Mouse (Mus musculus) left cerebral cortex, adult 8-10 months (tissue): ENCODE results near the gene Fgfr2. TPM values are rescaled to one million over a fixed set of nuclear protein-coding genes. Genes with fewer than 3 reads are reported as not detected.

ENCODE experiments used
- DNase-seq, 2 experiments: peaks; one replicate each; pipeline ENCODE4 v3.0.0; 2022; ENCODE audit warnings: low spot score in 2 of 2
- total RNA-seq, 4 experiments: library from RNA; stranded (reverse); gene quantifications; 2 replicates each; pipeline ENCODE4 v1.2.4; 2022

The Fgfr2 gene
- total RNA-seq, 4 experiments from 2014 or later: 50.6 to 73.1 (median 64.8) TPM

DNA sequence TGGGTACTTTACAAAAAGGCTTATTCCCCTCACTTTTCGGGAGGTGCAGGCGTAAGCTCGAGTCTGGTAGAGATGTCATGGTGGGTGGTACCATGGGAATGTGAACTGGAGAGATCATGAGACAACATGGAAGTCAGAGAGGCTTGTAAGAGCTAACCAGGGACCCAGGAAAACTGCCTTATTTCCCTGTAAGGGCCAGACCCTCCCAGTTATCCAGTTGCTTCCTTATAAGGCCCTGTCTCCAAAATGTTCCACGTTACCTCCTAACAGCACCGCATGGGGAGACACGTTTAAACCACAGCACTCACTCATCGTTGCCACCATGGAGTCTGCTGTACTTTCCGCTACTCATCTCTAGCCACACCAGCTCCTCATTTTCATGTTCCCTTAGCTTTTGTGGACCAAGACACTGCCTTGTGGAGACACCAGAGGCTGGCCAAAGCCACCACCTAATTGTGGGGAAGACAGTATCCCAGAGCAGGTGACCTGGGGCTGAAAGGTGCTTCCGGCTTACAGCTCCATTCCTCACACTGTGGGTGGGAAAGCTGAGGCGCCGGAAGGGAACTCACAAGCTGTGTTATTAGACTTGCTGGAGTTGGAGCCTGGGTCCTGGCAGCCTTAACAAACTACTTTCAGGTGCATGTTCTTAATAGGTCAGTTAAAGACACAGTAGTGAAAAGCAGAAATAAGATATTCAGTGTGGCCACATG lies 2178.2 kb downstream of the Fgfr2 start:
- DNase-seq: no peak

DNA sequence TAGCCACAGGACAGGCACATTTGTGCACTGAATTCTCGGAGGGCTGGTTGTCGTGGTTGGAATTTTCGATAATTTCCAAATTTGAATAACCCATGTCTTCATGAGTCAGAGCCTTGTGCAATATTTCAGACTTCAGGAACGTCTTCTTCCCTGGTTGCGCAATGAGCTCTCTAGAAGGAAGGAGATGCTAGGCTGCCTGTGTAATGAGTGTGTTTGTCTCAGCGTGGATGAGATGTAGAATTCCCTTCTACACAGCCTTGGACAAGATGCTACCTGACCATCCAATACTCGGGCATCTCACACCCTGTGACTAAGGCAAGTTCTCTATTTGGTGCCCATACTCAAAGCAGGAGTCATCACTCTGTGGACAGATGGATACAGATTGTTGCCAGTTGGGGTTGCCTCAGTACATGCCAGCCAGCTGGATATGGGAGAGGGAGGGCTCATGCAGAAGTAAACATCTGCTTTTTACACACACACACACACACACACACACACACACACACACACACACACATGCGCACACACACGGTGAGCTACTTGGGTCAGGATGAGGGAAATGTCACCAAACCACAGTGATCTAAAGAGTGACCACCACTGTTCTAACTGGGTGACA lies 2179.8 kb downstream of the Fgfr2 start:
- DNase-seq: no peak

DNA sequence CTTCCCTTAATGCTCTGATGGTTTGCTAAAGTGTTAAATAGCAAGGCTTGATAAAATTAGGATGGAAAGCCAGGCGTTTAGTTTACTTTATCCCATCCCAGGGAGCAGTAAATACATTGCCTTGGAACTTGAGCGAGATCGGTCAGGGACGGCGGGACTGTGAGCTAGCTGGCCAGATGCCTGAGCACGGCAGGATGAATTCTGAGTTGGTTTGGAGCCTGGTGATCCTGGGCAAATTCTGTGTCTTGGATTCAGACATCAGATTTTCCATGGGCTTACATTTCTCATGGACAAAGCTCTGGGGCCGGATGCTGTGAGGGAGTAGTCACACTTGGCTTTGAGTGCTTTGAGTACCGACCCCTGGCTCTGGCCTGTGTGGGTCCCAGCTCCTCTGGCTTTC lies 2182.4 kb downstream of the Fgfr2 start:
- DNase-seq: no peak

DNA sequence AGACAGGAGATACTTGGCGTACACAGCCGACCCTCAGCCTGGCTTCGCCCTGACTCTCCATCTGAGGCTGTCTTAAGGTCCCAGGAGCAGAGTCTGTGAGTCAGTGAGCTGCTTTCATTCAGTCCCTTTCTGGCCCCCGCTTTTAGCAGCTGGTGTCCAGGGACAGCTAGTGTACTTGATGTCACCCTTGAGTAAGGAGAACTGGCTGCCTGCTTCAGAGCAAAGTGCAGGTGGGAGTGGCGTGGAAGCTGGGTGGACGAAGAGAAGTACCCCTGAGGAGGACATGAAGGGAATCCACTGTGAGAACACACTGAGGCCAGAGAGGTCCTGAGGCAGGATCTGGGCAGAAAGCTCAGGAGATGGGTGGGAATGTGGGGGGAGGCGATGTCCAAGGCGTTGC lies 2184.3 kb downstream of the Fgfr2 start:
- DNase-seq: no peak

DNA sequence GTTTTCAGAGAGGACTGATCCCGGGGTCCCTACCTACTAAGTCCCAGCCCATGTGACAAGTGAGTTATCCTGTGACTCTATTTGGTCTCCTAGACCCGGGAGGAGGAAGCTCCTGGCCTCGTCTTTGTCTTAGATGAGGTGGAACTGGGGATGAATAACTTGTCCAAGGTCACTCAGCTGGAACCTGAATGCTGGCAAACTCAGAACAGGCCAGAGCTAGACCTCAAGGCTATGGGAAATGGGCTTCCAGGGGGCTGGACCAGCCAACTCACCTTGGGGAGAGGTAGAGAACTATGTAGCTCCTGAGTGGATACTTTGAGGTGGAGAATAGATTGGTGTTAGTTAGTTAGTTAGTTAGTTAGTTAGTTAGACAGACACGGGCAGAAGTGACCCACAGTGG lies 2185.1 kb downstream of the Fgfr2 start:
- DNase-seq: no peak

DNA sequence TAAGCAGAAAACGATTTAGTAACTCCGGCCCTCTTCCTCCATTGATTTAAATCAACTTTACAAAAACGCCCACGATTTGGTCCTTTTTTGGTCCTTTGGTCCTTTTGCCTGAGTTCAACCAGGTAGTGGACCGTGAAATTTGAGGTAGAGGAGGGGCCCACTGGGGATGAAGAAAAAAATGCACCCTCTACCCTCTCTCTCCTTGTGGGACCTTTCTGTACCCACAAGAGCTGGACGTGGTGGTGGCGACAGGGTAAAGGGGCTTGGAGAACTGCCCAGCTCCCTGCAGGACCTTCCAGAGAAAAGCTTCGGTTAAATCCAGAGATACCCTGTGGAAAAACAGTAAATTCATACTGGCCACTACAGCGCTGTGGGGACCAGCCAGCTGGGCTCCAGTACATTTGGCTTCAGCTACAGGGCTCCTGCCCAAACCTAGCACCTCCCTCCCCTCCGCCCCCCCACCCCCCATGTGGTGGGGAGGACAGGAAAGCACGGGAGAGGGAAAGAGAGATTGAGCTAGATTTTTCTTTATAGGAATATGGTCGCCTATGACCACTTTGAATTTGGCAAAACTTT lies 2185.8 kb downstream of the Fgfr2 start:
- DNase-seq: no peak

DNA sequence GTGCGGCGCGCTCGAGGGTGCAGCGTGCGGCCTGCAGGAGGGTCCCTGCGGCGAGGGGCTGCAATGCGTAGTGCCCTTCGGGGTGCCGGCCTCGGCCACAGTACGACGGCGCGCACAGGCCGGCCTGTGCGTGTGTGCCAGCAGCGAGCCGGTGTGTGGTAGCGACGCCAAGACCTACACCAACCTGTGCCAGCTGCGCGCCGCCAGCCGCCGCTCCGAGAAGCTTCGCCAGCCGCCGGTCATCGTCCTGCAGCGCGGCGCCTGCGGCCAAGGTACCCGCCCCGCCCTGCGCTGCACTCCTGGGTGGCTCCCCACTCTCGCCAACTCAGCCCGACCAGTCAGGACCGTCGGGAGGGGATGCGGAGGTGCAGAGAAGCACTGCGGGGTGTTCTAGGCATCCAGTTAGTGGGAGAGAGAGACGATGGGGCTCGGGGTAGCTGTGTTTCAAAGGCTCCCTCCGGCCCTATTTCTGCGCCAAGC lies 2186.6 kb downstream of the Fgfr2 start:
- DNase-seq: no peak

DNA sequence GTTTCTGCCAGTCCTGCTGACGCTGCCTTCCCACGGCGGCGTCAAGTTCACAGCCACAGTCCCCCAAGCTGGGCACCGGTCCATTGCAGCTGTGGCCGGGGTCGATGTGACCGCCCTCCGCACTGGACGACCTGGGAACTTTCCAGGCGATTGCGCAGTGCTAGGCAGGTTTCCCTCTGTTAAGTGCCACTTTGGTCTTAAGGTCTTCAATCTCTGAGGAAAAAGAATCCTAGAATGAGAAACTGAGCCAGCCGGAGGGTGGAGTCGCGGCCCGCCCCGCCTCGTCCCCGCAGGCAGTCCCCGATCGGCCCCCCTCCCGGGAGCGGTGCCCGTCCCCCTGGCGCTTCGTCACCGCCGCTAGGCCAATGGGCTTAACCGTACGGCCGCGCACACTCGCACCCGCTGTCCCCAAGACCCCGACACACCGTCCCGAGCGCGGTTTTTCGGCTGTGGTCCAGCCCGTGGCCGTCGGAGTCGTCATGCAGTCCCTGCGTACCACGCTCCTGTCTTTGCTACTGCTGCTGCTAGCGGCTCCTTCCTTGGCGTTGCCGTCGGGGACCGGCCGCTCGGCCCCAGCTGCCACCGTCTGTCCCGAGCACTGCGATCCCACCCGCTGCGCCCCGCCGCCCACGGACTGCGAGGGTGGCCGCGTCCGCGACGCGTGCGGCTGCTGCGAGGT lies 2187.2 kb downstream of the Fgfr2 start, which contains the start of gene Htra1:
Htra1 (plus strand) TSS at position 319 of the 679 bp plus-strand sequence.
- peak; percentile 62 to 81 for DNase-seq

DNA sequence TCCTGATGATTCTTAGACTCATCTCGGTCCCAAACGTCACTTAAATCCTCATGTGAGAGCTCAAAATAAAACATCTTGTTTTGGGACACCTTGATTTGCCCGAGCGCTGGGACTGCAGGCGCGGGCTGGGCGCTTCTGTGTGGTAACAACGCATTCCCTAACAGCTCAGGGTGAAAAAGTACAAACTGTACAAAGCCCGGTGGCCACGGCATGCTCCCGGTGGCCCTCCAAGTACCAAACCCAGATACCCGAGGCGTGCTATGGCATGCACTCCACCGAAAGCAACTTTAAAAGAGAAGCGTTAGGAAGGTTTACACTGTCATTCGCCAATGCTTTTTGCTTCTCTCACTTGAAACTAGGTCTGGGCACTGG lies 2187.7 kb downstream of the Fgfr2 start:
- DNase-seq: no peak

DNA sequence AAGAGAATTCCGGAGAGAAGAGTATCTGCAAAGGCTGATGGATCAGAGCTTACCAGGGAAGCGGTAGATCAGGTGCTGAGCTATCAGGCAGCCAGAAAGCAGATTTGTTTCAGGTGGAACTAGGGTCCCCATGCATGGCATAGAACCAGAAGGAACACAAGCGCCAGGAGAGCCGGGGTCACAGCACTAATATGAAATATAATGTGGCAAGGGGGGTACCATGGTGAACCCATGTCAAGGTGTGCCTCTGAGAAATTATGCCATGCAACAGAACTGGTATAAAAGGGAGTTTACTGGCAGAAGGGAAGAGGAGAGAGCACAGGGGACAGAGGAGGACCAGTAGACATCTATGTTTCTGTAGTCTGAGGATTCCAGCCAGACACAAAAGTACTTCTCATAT lies 2188.5 kb downstream of the Fgfr2 start:
- DNase-seq: no peak

DNA sequence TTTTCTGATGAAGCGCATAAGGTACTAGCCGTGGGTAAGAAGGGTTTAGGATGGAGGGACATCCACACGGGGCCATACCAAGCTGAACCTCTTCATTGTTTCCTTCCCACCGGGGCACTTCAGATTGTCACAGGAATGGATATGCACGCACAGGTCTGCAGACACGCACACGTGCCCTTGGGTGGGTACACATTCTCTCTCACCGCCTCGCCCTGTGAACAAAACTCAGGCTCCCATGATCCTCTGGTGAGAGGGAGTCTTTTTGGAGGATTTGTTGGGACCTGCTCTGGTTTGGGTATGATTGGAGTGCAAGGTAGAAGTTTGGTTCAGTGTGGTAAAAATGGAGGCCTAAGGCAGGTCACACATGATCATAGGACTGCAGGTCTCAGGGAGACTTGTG lies 2190.2 kb downstream of the Fgfr2 start:
- no peak for DNase-seq

DNA sequence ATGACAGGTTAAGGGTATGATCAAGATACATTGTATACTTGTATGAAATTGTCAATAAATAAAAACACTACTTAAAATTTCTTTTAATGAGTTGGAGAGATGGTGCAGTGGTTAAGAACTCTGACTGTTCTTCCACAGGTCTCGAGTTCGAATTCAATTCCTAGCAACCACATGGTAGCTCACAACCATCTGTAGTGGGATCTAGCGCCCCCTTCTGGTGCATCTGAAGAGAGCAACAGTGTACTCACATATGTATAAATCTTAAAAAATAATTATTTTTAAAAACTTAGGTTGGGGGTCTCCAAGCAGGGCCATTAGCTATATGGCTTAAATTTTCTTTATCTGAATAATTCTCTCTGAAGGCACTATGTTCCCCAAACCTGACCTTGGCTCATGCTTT lies 2192.7 kb downstream of the Fgfr2 start:
- no peak for DNase-seq

DNA sequence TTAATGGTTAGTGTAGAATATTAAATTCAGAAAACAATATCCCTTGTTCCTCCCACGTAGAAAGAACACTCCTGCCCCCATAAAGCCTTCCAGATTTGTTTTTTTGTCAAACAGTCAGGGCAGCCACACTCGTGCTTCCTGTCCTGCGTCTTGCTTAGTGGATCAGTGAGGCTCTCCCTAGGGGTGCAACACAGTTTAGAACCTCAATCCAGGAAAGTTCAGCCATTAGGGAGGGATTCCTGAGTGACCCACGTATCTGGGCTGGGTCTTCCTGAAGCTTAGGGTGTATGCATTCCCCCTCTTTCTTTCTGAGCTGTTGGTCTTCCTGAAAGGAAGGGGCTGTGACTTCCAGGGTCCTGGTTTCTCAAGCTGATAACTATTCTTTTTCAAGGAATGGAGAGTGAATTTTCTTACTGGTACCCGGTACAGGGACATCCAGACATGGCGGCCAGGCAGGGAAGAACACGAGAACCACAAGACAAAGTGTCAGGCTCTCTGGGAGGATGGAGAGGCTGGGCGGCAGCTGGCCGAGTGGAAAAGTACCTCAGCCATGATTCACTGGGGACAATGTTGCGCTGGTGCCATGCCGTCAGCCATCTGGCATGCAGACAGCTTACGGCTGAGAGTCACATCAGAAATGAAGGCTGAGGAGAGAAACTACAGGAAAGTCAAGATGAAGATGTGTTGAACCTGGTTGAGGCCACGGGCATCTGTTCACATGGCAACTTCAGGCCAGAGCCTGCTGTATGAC lies 2200.0 kb downstream of the Fgfr2 start:
- DNase-seq: no peak

DNA sequence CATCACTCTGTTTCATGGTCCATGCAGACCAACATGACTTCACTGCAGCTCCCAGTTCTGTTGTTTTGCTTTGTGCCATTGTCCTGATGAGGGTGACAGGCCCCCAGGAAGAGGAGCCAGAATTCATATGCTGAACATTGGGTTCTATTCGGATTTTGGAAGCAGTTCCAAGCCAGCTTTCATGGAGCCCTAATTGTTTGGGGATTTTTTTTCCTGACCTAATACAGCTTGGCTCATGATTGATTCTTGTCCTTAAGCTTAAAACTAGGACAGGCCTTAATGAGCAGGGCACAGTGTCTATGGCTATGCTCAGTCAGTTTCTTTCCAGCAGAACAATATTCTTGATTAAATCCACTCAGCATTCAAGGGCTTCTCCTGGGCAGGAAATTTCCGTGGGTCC lies 2204.9 kb downstream of the Fgfr2 start:
- DNase-seq: peak in 1 of 2 experiments; percentile 43

DNA sequence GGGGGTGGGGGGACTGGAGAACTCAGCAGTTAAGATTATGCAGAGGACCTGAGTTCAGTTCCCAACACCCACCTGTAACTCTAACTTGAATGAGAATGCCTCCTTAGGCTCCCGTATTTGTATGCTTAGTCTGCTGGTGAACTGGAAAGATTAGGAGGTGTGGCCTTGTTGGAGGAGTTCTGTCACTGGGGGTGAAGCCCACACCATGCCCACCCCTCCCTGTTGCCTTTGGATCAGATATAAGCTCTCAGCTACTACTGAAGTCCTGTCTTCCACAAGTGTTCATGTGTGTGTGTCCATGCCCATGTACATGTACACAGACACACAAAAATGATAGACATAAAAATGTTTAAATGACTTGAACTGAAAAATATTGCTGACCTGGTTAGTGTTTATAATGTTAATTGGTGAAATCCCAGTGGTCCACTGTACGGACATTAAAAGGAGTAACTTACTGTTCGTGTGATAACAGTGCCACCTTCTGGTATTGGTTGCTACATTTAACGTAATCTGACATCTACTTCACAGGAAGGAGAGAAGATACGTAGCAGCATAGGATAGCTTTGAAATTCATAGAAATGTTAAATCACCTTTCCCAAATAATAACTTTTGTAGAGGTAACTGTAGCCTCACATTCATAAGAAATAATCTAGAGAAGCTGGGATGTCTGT lies 2208.3 kb downstream of the Fgfr2 start:
- no peak for DNase-seq

DNA sequence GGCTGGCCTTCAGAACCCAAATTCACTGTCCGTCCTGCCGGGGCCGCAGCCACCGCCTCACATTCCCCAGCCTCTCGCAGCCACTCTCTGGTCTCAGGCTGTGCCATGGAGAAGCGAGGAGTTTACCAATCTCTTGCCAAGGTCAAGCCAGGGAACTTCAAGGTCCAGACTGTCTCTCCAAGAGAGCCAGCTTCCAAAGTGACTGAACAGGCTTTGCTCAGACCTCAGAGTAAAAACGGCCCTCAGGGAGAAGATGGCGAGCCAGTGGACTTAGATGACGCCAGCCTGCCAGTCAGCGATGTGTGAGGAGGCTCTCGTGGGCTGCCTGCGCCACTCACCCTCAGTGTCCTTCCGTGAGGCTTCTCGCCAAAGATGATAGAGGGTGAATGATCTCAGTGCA lies 2212.3 kb downstream of the Fgfr2 start:
- no peak for DNase-seq

DNA sequence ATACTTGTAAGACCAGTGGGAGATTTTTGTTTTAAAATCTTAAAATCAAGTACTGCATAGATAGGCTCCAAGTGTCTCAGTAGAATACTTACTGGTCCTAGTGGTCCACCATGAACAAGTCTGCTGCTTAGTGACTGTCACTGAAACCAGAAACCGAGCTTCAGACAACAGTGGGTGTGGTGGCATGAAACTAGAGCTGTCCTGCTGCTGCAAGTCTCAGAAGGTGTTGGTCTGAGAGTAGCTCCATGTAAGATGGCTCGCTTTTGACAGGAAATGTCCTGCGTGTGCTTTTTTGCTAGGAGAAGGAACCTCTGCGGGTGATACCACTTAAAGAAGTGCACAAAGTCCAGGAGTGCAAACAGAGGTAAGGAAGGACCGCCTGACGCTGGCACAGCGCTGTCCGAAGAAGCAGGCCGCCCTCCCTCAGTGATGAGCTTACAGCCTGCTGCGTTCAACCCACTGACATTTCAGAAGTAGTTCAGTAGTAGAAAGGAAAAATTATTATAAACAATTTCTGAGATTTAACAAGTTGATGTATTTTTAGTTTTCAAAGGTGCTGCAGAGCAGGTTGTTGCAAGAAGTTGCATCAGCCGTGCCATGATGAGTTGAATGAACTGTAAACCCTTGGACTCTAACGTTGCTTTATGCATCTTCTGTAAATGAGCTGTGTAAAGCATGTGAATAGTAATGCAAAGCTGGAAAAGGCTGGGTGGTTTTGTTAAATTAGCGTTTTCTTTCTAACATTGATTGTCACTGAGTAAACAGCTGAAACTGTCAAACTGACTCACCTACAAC lies 2218.4 kb downstream of the Fgfr2 start:
- no peak for DNase-seq

DNA sequence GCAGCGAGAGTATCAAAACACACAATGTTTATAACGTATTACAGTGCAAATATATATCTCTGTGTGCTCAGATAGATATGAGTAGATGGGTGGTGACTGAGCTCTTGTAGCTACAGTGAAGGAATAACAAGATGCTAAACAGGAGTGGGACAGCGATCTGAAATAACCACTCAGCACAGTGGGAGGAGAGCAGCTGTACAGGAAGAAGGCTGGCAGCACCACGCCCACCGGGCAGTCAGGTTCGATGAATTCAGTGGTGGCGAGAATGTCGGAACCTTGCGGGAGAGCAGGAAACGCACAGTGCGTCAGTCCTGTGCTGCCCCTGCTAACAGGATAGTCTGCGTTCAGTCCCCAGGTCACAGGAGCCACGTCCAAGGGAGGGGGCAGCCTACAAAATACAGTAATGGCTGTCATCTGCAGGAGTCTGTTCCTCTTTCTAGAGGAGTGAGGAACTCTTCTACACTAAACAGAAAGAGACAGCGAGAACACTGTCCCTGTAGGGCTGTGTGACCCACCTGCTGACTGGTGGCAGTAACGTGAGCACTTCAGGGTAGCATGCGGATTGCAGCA lies 2219.6 kb downstream of the Fgfr2 start:
- peak in 1 of 2 experiments; percentile 62 for DNase-seq

DNA sequence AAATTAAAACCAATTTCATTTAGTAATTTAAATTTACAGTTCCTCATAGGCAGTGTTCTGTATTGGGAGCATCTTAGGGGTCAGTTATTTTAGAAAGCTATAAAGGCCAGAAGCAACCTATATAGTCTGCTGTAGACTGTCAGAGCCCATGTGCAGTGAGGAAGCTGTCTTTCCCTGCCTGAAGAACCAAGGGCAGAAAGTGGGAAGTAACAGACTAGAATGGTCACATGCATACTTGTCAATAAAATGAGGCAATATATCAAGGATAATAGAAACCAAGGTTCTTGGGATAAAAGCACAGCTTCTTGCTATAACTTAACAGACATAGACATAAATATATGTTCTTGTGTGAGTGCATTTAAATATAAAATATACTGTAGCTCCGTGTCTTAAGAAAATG lies 2220.2 kb downstream of the Fgfr2 start:
- no peak for DNase-seq
